Mouse (Mus musculus): ENCODE measurements around the gene Mrpl37. TPM values are rescaled to one million over a fixed set of nuclear protein-coding genes. Genes with fewer than 3 reads are reported as not detected.

Gene Mrpl37
- polyA plus RNA-seq, 1 experiment from 2014 or later, result 99.2 TPM

- no peak for ATAC-seq (ENCODE audit: insufficient number of reproducible peaks, insufficient read depth, low FRiP score, low TSS enrichment, low read depth)
- Histone ChIP-seq H3K27me3 (no peaks in the 10 kb centered on the region), H3K27ac (peak overlapping the region; percentile 68), H3K4me2 (0 out of 2 replicates have a peak overlapping the region, but pooled peaks have one; percentile 7), H3K4me1 (peaks cover 80% of the 10 kb centered on the region), H3K36me3 (0 out of 2 replicates have a peak, but pooled peaks cover 8% of the 10 kb centered on the region), H3K9me3 (no peaks in the 10 kb centered on the region), H3K9ac (peak overlapping the region; percentile 57; the same call in 1 of the 2 replicates), H3K4me3 (no peak overlapping the region)
- WGBS, result 43% methylated on average over 13 of the region's 13 CpGs
These were observed 50.6 kb downstream of the Mrpl37 start for GRCm38 (mm10) chr4:107015971-107016511.

- no peaks in the 10 kb centered on the region for H3K9me3 ChIP-seq
- no peak overlapping the region for H3K4me2 ChIP-seq
- no peak overlapping the region for H3K4me3 ChIP-seq
- no peak overlapping the region for H3K9ac ChIP-seq
- H3K27me3 ChIP-seq, result no peaks in the 10 kb centered on the region
- H3K36me3 ChIP-seq, result peaks cover 26% of the 10 kb centered on the region
- H3K27ac ChIP-seq, result peak overlapping the region; percentile 17; the same call in 1 of the 2 replicates
- no peak for ATAC-seq (ENCODE audit: insufficient number of reproducible peaks, insufficient read depth, low FRiP score, low TSS enrichment, low read depth)
- 68% methylated on average over 9 of the region's 9 CpGs for WGBS
- peaks cover 78% of the 10 kb centered on the region for H3K4me1 ChIP-seq
These were observed 52.8 kb downstream of the Mrpl37 start for GRCm38 (mm10) chr4:107013817-107014260.

DNA sequence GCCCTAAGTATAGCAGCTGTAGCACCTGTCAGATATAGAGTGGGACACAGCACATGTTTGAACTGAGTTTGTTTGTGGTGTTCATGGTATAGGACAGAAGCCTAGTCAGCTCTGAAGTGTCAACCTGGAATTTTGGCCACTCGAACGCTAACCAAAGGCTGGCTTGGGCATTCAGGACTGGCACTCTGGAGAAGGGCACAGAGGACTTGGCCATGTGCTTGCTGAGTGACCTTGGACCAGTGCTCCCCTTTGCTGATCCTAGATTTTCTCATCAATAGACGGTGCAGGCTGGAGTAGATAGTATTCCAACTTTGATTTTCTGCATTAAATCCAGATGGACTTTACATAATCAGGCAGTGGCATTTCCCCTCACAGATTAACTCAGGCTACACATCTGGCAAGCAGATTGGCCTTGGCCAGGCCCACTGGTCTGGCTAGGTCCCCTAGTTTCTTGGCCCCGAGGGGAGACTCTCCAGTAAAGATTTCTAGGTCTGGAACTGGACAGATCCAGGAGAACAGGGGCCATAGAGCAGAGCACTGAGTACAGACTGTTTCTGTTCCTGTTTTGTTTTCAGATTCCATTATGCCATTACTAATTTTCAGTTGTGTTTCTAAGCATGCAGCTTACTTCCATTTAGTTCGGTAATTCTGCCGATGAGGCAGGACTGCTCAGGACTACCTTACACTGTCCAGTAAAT, 53.4 kb downstream of the Mrpl37 start:
- 36% methylated on average over 6 of the region's 6 CpGs for WGBS
- H3K9ac ChIP-seq, result no peak overlapping the region

DNA sequence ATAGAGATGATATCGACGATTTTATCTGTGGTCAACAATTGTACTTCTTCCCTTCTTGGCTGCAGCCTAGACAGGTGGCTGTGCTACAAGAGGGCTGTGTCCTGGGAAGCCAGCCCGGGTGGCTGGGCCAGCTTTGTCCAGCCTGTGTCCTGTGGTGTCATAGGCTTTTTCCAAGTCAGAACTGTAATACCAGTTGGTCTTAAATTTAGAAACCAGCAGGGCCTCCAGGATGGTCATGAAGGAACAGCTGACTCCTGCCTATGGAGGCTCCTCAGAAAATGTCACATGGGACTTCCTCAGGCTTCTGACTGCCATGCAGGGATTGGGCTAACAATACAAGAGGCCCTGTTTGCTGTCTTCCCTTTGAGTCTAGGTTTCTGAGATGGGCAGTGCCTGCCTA, 54.1 kb downstream of the Mrpl37 start:
- no peaks in the 10 kb centered on the region for H3K27me3 ChIP-seq
- H3K4me3 ChIP-seq, result no peak overlapping the region
- H3K27ac ChIP-seq, result no peak overlapping the region
- ATAC-seq (ENCODE audit: insufficient number of reproducible peaks, insufficient read depth, low FRiP score, low TSS enrichment, low read depth), result no peak
- 88% methylated on average over 3 of the region's 3 CpGs for WGBS
- no peaks in the 10 kb centered on the region for H3K9me3 ChIP-seq
- no peak overlapping the region for H3K9ac ChIP-seq
- H3K4me1 ChIP-seq, result peaks cover 69% of the 10 kb centered on the region
- H3K4me2 ChIP-seq, result no peak overlapping the region
- peaks cover 28% of the 10 kb centered on the region for H3K36me3 ChIP-seq

More for the DNA sequence above, 53.4 kb downstream of the Mrpl37 start:
- ATAC-seq (ENCODE audit: insufficient number of reproducible peaks, insufficient read depth, low FRiP score, low TSS enrichment, low read depth), result no peak
- H3K27ac ChIP-seq, result peak overlapping the region; percentile 17; the same call in 1 of the 2 replicates
- peaks cover 28% of the 10 kb centered on the region for H3K36me3 ChIP-seq
- H3K4me2 ChIP-seq, result no peak overlapping the region
- peaks cover 74% of the 10 kb centered on the region for H3K4me1 ChIP-seq
- no peaks in the 10 kb centered on the region for H3K27me3 ChIP-seq
- no peaks in the 10 kb centered on the region for H3K9me3 ChIP-seq
- H3K4me3 ChIP-seq, result no peak overlapping the region

DNA sequence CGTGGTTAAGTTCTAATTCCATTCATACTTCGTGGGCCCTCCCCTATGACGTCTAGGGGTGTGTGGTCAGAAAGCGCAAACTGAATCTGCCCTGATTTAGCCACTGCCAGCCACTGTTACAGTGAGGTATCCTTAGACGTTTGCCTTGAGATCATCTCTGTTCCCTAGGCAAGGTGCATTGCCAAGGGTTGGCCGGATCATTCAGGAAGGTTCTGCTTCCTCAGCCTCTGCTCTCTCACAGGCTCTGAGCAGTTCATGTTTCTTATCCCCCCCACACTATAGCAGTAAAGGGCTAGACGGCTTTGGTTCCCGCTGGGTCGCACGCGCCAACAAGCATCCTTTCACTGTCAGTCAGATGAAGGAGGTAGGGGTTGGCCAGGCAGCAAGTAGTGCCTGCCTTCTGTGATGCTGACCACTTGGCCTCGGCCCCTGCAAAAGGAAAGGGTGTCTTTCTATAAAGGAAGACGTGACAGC, 54.6 kb downstream of the Mrpl37 start:
- H3K27ac ChIP-seq, result no peak overlapping the region
- H3K4me3 ChIP-seq, result no peak overlapping the region
- H3K4me1 ChIP-seq, result peaks cover 67% of the 10 kb centered on the region
- WGBS, result 55% methylated on average over 13 of the region's 13 CpGs
- no peaks in the 10 kb centered on the region for H3K9me3 ChIP-seq
- H3K36me3 ChIP-seq, result peaks cover 30% of the 10 kb centered on the region
- no peak overlapping the region for H3K4me2 ChIP-seq
- ATAC-seq (ENCODE audit: insufficient number of reproducible peaks, insufficient read depth, low FRiP score, low TSS enrichment, low read depth), result no peak
- no peak overlapping the region for H3K9ac ChIP-seq
- H3K27me3 ChIP-seq, result no peaks in the 10 kb centered on the region

DNA sequence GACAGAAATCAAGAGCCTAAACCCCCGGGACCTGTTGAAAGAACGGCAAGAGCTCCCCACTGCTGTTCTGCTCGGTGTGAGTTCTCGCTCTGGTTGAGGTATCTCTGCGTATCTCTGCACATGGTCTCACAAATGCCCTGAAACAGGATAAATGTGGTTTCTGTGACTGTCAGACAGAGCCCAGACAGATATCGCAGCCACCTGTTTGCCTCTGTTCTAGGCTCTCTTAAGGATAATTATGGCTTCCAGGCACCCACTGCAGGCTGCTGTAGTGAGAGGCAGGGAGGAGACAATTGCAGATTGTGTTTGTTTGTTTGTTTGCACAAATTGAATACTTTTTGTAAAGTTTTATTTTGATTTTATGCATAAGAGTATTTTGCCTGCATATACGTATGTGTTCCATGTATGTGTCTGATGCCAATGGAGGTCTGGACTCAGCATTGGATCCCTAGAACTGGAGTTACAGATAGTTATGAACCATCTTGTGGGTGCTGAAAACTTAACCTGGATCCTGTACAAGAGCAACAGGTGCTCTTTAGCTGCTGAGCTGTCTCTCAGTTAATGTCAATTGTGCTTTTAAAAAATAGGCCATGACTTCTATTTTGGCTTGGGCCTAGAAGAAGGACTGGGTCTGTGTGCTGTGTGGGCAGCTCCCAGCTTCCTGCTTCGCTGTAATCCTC, 55.2 kb downstream of the Mrpl37 start:
- 73% methylated on average over 8 of the region's 8 CpGs for WGBS
- Histone ChIP-seq H3K4me2 (no peak overlapping the region), H3K27me3 (no peaks in the 10 kb centered on the region), H3K36me3 (peaks cover 33% of the 10 kb centered on the region), H3K4me3 (no peak overlapping the region), H3K9ac (no peak overlapping the region), H3K4me1 (peaks cover 61% of the 10 kb centered on the region), H3K9me3 (no peaks in the 10 kb centered on the region), H3K27ac (no peak overlapping the region; the same call in 1 of the 2 replicates)
- ATAC-seq (ENCODE audit: insufficient number of reproducible peaks, insufficient read depth, low FRiP score, low TSS enrichment, low read depth), result no peak

- Histone ChIP-seq H3K36me3 (peaks cover 28% of the 10 kb centered on the region), H3K27ac (no peak overlapping the region), H3K9ac (no peak overlapping the region), H3K4me3 (no peak overlapping the region), H3K27me3 (no peaks in the 10 kb centered on the region), H3K4me2 (no peak overlapping the region), H3K4me1 (peaks cover 51% of the 10 kb centered on the region), H3K9me3 (no peaks in the 10 kb centered on the region)
- 85% methylated on average over 7 of the region's 7 CpGs for WGBS
- no peak for ATAC-seq (ENCODE audit: insufficient number of reproducible peaks, insufficient read depth, low FRiP score, low TSS enrichment, low read depth)
These were observed 57.1 kb downstream of the Mrpl37 start for GRCm38 (mm10) chr4:107009548-107009947.

GRCm38 (mm10) chr4:107008161-107008560, 58.5 kb downstream of the Mrpl37 start:
- no peak overlapping the region for H3K4me2 ChIP-seq
- no peak for ATAC-seq (ENCODE audit: insufficient number of reproducible peaks, insufficient read depth, low FRiP score, low TSS enrichment, low read depth)
- peaks cover 28% of the 10 kb centered on the region for H3K36me3 ChIP-seq
- no peaks in the 10 kb centered on the region for H3K27me3 ChIP-seq
- H3K4me3 ChIP-seq, result no peak overlapping the region
- H3K4me1 ChIP-seq, result peaks cover 48% of the 10 kb centered on the region
- no peak overlapping the region for H3K9ac ChIP-seq
- WGBS, result 80% methylated on average over 2 of the region's 2 CpGs
- no peaks in the 10 kb centered on the region for H3K9me3 ChIP-seq
- H3K27ac ChIP-seq, result no peak overlapping the region

- H3K4me1 ChIP-seq, result peaks cover 48% of the 10 kb centered on the region
These were observed 59.3 kb downstream of the Mrpl37 start for GRCm38 (mm10) chr4:107007359-107007758.

DNA sequence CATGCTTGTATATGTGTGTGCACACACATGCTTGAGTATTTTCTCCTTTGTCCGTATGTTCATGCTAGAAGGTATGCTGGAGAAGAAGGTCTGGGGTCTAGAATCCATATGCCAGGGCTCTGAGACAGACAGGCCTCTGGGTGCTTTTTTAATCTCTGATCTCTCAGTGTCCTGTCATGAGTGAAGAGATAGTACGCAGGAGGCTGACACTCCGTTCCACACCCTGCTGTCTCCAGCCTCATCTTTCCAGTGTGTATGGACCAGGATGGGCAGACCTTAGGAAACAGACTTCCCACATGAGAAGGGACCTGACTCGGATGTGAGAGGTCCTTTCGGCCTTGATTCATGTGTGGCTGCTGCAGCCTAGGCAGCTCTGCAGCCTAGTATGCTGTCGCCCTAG, 59.9 kb downstream of the Mrpl37 start:
- no peaks in the 10 kb centered on the region for H3K27me3 ChIP-seq
- H3K27ac ChIP-seq, result no peak overlapping the region
- H3K4me1 ChIP-seq, result peaks cover 48% of the 10 kb centered on the region
- H3K4me2 ChIP-seq, result no peak overlapping the region
- no peak for ATAC-seq (ENCODE audit: insufficient number of reproducible peaks, insufficient read depth, low FRiP score, low TSS enrichment, low read depth)
- no peak overlapping the region for H3K9ac ChIP-seq
- H3K9me3 ChIP-seq, result no peaks in the 10 kb centered on the region
- WGBS, result 94% methylated on average over 6 of the region's 6 CpGs
- H3K4me3 ChIP-seq, result no peak overlapping the region
- peaks cover 28% of the 10 kb centered on the region for H3K36me3 ChIP-seq

More at GRCm38 (mm10) chr4:107007359-107007758, 59.3 kb downstream of the Mrpl37 start:
- no peaks in the 10 kb centered on the region for H3K9me3 ChIP-seq
- no peak overlapping the region for H3K9ac ChIP-seq
- H3K36me3 ChIP-seq, result peaks cover 28% of the 10 kb centered on the region
- H3K4me3 ChIP-seq, result no peak overlapping the region
- 93% methylated on average over 8 of the region's 8 CpGs for WGBS
- no peak overlapping the region for H3K4me2 ChIP-seq
- no peak for ATAC-seq (ENCODE audit: insufficient number of reproducible peaks, insufficient read depth, low FRiP score, low TSS enrichment, low read depth)
- H3K27me3 ChIP-seq, result no peaks in the 10 kb centered on the region
- no peak overlapping the region for H3K27ac ChIP-seq

DNA sequence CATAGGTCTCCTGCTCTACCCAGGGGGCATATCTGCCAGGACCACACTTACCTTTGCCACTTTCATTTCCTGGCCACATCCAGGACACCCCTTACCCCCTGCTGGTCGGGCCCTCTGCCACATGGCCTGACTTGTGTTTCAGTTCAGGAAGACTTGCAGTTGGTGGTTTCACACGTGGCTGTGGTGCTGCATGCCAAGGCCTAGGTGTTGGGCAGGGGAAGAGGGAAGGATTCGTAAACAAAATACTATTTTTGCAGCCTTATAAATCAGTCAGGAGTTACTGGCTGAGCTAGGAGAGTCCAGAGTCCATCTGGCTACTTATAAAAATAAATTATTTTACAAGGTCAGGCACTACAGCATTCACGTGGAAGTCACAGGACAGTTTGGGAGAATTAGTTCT, 60.4 kb downstream of the Mrpl37 start:
- H3K9me3 ChIP-seq, result no peaks in the 10 kb centered on the region
- peaks cover 48% of the 10 kb centered on the region for H3K4me1 ChIP-seq

More for the DNA sequence above, 60.4 kb downstream of the Mrpl37 start:
- H3K4me3 ChIP-seq, result no peak overlapping the region
- ATAC-seq (ENCODE audit: insufficient number of reproducible peaks, insufficient read depth, low FRiP score, low TSS enrichment, low read depth), result no peak
- no peak overlapping the region for H3K27ac ChIP-seq
- peaks cover 25% of the 10 kb centered on the region for H3K36me3 ChIP-seq
- H3K27me3 ChIP-seq, result no peaks in the 10 kb centered on the region
- WGBS, result 89% methylated on average over 4 of the region's 4 CpGs
- no peak overlapping the region for H3K4me2 ChIP-seq
- H3K9ac ChIP-seq, result no peak overlapping the region
